Mouse (Mus musculus) retina, embryonic 14.5 days (tissue): ENCODE results near the gene Prr15l.

Experiments
- DNase-seq: peaks from one replicate; pipeline ENCODE4 v3.0.0-alpha.2; 2015; ENCODE audit warnings: low spot score

Gene Prr15l

DNA sequence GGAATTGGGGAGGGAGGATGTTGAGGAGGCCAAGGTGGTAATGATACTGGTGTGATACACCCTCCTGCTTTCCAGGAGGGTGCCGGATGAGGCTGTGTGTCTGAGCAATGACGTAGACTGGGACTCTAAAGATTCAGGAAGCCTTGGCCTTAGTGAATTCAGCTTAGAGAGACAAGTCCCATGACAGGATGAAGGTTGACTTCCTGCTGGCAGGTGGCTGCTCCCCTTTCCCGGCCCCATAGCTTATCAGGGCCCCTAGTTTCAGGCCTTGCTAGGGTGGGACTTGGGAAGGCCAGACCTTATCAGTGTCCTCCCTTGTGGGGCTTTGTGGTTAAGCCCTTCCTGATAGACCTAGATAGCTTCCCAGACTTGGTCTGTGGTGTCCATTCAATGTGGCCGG lies 19.9 kb downstream of the Prr15l start:
- no peak for DNase-seq

DNA sequence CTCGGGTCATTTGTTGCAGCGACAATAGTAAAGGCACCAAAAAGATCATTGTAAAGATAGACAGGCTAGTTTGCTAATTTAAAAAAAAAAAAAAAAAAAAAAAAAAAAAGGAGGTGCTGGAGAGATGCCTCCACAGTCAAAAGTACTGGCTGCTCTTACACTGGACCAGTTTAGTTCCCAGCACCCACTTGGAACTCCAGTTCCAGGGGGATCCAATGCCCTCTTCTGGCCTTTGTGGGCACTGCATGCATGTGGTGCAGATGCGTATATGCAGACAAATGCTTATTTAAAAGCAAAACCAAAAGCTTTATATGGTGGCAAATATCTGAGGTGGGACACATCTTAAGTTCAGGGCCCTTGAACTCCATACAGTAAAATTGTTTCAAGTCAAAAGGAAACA lies 22.9 kb downstream of the Prr15l start:
- DNase-seq, result no peak

GRCm38 (mm10) chr11:96952426-96952825 lies 24.5 kb downstream of the Prr15l start:
- no peak for DNase-seq

GRCm38 (mm10) chr11:96952896-96953295 lies 25.0 kb downstream of the Prr15l start:
- DNase-seq, result no peak

DNA sequence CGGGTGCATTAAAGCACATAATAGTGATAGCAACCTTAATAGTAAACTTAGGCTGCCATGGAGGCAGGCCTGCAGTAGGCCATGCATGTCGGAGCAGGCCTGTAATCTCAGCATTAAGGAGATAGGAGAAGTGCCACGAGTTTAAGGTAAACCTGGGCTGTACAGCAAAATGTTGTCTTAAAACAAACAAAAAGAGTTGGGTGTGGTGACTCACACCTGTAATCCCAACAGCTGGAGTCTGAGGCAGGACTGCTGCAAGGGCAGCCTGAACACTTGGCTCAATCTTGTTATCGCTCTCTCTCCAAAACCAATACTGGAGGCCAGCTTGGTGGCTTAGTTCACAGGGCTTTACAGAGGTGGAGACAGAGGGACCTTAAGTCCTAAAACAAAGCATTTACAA lies 27.2 kb downstream of the Prr15l start:
- DNase-seq, result no peak

- DNase-seq, result peak; percentile 28
Observed at GRCm38 (mm10) chr11:96956009-96956724, 28.3 kb downstream of the Prr15l start.

DNA sequence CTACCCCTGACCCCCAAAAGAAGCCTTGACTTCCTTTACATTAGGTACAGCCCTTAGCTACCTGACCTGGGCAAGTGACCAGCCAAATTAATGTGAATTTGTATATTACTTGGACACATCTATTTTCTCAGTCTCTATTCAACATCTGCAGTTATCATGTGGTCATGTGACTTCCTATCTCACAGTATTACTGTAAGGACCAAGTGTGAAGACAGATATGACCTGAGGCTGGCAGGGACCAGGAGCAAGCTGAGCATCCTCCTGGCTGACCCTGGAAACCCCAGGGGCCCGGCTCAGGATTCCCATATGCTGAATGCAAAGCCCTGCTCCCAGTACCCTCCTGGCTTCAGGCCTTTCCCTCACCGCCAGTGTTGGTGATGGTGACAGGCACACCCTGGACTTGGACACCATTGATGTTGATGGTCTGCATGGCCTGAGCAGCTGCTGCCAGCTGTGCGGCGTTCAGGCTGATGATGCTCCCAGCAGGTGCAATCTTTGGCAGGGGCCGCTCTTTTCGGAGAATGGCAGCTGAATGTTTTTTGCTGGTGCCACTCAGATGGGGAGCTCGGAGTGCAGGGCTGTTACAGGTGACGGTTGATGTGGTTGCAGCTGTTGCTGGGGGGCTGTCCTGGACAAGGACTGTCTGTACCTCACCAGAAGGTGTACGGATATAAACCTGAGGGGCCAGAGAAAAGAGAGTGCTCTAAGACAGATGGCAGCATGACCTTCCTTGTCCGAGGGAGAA lies 29.3 kb downstream of the Prr15l start:
- no peak for DNase-seq

GRCm38 (mm10) chr11:96963580-96963979 lies 35.7 kb downstream of the Prr15l start:
- DNase-seq, result peak; percentile 94

GRCm38 (mm10) chr11:96966172-96966571 lies 38.3 kb downstream of the Prr15l start:
- no peak for DNase-seq

DNA sequence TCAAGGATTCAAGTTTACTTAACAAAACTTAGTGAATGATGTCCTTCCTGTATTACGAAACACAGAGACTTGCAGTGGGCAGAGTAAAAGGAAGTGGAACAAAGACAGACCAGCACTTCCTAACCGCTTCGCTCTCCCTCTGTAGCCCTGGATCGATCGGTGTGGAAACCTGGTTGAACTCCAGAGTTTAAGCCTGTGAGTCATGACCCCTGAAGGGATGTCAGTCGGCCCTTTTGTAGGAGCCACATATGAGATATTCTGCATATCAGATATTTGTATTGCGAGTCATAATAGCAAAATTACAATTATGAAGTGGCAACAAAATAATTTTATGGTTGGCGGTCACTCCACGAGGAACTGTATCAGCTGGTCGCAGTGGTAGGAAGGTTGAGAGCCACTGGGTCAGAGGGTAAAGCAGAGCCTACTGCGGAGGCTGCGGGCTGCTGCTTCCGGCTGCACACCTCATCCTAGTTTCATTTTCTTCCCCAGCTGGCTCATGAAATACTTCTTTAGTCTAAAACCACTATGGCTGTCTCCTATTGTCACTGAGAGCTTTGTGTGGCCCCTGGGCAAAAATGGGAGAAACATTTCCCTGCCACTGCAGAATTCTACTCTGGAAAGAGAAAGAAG lies 39.1 kb downstream of the Prr15l start:
- no peak for DNase-seq

DNA sequence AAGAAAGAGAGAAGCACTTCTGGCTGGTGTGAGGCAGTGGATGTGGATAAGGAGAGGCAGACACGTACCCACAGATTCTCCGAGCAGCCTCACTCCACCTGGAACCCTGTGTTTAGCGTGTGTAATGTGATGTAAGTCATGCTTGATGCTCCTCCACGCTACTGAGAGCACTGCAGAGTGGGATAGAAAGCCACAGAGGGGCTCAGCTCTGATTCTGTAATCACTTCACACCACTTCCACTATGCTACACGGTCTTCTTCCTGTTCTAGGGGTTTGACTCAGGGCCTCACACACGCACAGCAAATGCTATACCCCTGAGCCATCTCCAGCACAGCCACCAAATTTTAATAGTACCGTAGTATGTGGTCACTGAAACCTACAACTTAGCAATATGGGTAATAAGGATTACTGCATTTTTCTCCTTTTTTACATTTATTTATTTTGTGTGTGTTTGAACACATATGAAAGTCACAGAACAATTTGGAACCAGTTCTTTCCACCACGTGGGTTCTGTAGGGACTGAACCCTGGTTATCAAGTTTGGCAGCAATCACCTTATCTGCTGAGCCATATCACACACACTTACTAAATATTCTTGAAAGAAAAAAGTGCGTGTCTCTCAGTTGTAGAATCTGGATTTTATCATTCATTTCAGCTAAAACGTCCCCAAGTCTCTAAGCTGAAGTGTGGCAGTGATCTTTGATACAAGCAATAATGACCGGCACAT lies 39.8 kb downstream of the Prr15l start:
- DNase-seq, result no peak

GRCm38 (mm10) chr11:96968476-96968875 lies 40.6 kb downstream of the Prr15l start:
- DNase-seq, result no peak

GRCm38 (mm10) chr11:96969280-96969722 lies 41.4 kb downstream of the Prr15l start:
- no peak for DNase-seq

- no peak for DNase-seq
Observed at GRCm38 (mm10) chr11:96969746-96970145, 41.8 kb downstream of the Prr15l start.

DNA sequence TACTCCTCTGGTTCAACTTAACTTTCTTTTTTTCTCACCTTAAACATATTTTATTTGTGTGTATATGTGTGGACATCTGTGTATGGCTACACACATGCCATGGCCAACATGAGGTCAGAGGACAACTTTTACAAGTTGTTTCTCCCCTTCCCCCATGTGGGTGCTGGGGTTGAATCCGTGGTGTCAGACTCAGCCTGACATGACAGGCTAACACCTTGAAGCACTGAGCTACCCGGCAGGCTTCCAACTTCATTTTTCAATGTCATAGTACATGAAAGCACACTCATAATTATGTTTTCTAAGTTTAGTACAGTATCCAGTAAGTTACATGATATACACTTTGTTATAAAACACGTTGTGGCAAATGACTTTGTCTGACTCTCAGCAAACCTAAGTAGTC lies 42.4 kb downstream of the Prr15l start:
- DNase-seq, result no peak

- DNase-seq, result no peak
Observed at GRCm38 (mm10) chr11:96972906-96973305, 45.0 kb downstream of the Prr15l start.

- no peak for DNase-seq
Observed at GRCm38 (mm10) chr11:96973426-96973964, 45.6 kb downstream of the Prr15l start.

DNA sequence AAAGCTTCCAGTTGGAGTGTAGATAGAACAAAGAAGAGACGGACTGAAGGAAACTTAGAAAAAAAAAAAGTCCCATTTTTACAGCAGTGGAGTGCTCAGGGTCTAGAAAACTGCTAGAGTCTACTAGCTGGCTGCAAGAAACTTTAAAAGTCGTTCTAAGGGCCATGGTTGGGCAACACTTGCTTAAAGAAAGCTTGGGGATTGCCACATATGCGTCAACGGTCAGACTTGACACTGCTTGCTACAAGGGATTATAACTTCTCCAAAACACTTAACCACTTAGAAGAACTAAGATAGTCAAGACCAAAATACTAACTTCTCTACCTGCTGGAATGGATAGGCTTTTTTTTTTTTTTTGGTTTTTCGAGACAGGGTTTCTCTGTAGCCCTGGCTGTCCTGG lies 46.9 kb downstream of the Prr15l start:
- no peak for DNase-seq

- DNase-seq, result no peak
Observed at GRCm38 (mm10) chr11:96975511-96976378, 47.8 kb downstream of the Prr15l start.

DNA sequence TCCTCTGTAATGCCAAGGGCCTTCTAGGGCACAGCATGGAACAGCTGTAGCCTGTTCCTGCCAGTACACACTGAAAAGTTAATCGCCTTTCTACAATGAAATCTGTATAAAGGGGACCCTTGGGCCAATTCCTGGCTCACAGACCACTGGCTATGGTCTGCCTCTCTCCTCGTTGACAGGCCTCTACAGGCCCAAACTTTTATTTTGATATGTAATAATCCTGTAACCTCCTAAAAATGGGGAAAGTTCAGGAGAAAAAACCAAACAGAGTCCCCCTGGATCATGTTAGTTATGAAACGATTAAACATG lies 48.4 kb downstream of the Prr15l start:
- DNase-seq, result no peak

DNA sequence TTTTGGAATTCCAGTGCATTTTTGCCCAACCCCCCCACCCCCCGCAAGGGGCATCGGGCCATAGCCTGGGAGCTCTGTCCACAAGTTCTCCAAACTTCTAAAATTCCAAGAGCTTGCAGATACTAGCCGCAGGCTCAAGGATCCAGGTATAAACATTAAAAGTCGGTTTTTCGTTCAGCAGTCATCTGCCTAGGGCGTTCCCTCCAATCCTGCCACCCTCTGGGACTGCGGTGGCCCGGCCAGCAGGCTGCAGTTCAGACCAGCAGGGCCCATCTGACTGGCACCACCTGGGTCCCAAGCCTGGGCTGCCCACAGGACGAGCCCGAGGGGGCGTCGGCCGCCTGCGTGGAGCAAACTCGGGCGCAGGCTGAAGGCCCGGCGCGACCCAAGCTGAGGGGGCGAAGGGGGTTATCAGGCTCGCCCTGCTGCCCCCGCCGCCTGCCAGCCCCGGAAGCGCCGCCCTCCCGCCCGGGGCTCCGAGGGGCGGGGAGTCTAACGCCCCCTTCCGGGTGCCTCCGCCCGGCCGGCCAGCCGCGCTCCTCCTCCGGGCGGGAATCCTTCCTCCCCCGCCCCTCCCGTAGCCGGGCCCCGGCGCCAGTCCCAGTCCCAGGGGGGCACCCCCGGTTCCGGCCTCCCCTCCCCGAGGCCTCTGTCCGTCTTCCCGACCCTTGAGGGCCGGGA lies 49.1 kb downstream of the Prr15l start:
- peak; percentile 87 for DNase-seq
